Mouse (Mus musculus): ENCODE data around the gene Fam71f1. TPM values are rescaled to one million over a fixed set of nuclear protein-coding genes. Genes with fewer than 3 reads are reported as not detected.
A peak's percentile ranks its signal among the peaks of the same experiment; 100 is the strongest.

Gene Fam71f1
- polyA plus RNA-seq (2012; fragmentation: generic; extraction: Trizol): 0.47 TPM

GRCm38 (mm10) chr6:29318879-29319278 lies at the start of gene Fam71f1:
Gene Fam71f1 (plus strand): TSS chr6:29319140.
- no peaks in the 10 kb centered on the region for H3K27me3 ChIP-seq (ENCODE audit: control insufficient read depth, insufficient read depth, insufficient read length)
- peak within 1 kb of the TSS; percentile 3 for H3K4me3 ChIP-seq
- H3ac ChIP-seq (ENCODE audit: control insufficient read depth, insufficient read length): no peak within 1 kb of the TSS
- H3K4me2 ChIP-seq (ENCODE audit: low read depth): peak within 1 kb of the TSS; percentile 74
- no peaks in the 10 kb centered on the region for H3K79me2 ChIP-seq (ENCODE audit: control insufficient read depth, insufficient read depth)
- no peaks in the 10 kb centered on the region for H3K36me3 ChIP-seq (ENCODE audit: control insufficient read depth, insufficient read depth)
- peak; percentile 34 for TF ChIP-seq POLR2AphosphoS2 (IDR thresholded peaks at IDR 0.05; ENCODE audit: insufficient read length, low read depth)
- no peak for TF ChIP-seq USF1 (IDR thresholded peaks at IDR 0.05; ENCODE audit: low read depth)
- TF ChIP-seq MYOG (IDR thresholded peaks at IDR 0.05; ENCODE audit: control insufficient read depth in 1 of 3, insufficient read depth in 1 of 3, insufficient read length in 2 of 3, low read depth in 2 of 3): peak in 1 of 3 experiments; percentile 23
- peak; percentile 23 for TF ChIP-seq POLR2A (IDR thresholded peaks at IDR 0.05; ENCODE audit: insufficient read length, low read depth)

GRCm38 (mm10) chr6:29270961-29271360 lies 48.0 kb upstream of the Fam71f1 start:
- Histone ChIP-seq H3K79me2 (ENCODE audit: control insufficient read depth, insufficient read depth) (peaks cover 17% of the 10 kb centered on the region), H3K27me3 (ENCODE audit: control insufficient read depth, insufficient read depth, insufficient read length) (no peaks in the 10 kb centered on the region), H3ac (ENCODE audit: control insufficient read depth, insufficient read length) (no peak overlapping the region), H3K4me3 (peak overlapping the region; percentile 10), H3K36me3 (ENCODE audit: control insufficient read depth, insufficient read depth) (peaks cover 10% of the 10 kb centered on the region), H3K4me2 (ENCODE audit: low read depth) (peak overlapping the region; percentile 70)
- TF ChIP-seq SRF (IDR thresholded peaks at IDR 0.05; ENCODE audit: control insufficient read depth, insufficient read length, low read depth) (no peak), POLR2AphosphoS2 (IDR thresholded peaks at IDR 0.05; ENCODE audit: insufficient read length, low read depth) (no peak), TCF3 (IDR thresholded peaks at IDR 0.05; ENCODE audit: insufficient read length, low read depth) (no peak), POLR2A (IDR thresholded peaks at IDR 0.05; ENCODE audit: insufficient read length, low read depth) (no peak), MAX (IDR thresholded peaks at IDR 0.05; ENCODE audit: low read depth) (no peak), E2F4 (IDR thresholded peaks at IDR 0.05; ENCODE audit: insufficient read depth) (no peak), MYOD1 (IDR thresholded peaks at IDR 0.05; ENCODE audit: control insufficient read depth in 1 of 3, insufficient read length in 2 of 3, low read depth in 2 of 3) (no peak), REST (IDR thresholded peaks at IDR 0.05; ENCODE audit: insufficient read depth, insufficient read length) (no peak), MYOG (IDR thresholded peaks at IDR 0.05; ENCODE audit: control insufficient read depth in 1 of 3, insufficient read depth in 1 of 3, insufficient read length in 2 of 3, low read depth in 2 of 3) (no peak), TCF12 (IDR thresholded peaks at IDR 0.05; ENCODE audit: insufficient read depth, poor library complexity, severe bottlenecking) (no peak), USF1 (IDR thresholded peaks at IDR 0.05; ENCODE audit: low read depth) (no peak), CEBPB (IDR thresholded peaks at IDR 0.05; ENCODE audit: insufficient read depth, poor library complexity, severe bottlenecking) (no peak)

GRCm38 (mm10) chr6:29272312-29273072 lies 46.4 kb upstream of the Fam71f1 start, which contains the start of gene Hilpda:
Gene Hilpda (plus strand): TSS chr6:29272488.
- TF ChIP-seq USF1 (IDR thresholded peaks at IDR 0.05; ENCODE audit: low read depth): no peak
- no peak for TF ChIP-seq MAX (IDR thresholded peaks at IDR 0.05; ENCODE audit: low read depth)
- TF ChIP-seq SRF (IDR thresholded peaks at IDR 0.05; ENCODE audit: control insufficient read depth, insufficient read length, low read depth): peak; percentile 54
- TF ChIP-seq REST (IDR thresholded peaks at IDR 0.05; ENCODE audit: insufficient read depth, insufficient read length): peak; percentile 3
- peak; percentile 98 for TF ChIP-seq POLR2A (IDR thresholded peaks at IDR 0.05; ENCODE audit: insufficient read length, low read depth)
- peak in 1 of 3 experiments; percentile 45 for TF ChIP-seq MYOG (IDR thresholded peaks at IDR 0.05; ENCODE audit: control insufficient read depth in 1 of 3, insufficient read depth in 1 of 3, insufficient read length in 2 of 3, low read depth in 2 of 3)
- TF ChIP-seq TCF3 (IDR thresholded peaks at IDR 0.05; ENCODE audit: insufficient read length, low read depth): peak; percentile 4
- peak; percentile 96 for TF ChIP-seq POLR2AphosphoS2 (IDR thresholded peaks at IDR 0.05; ENCODE audit: insufficient read length, low read depth)
- peaks cover 10% of the 10 kb centered on the region for H3K36me3 ChIP-seq (ENCODE audit: control insufficient read depth, insufficient read depth)
- H3K27me3 ChIP-seq (ENCODE audit: control insufficient read depth, insufficient read depth, insufficient read length): no peaks in the 10 kb centered on the region
- peaks cover 17% of the 10 kb centered on the region for H3K79me2 ChIP-seq (ENCODE audit: control insufficient read depth, insufficient read depth)
- peak within 1 kb of the TSS; percentile 39 for H3ac ChIP-seq (ENCODE audit: control insufficient read depth, insufficient read length)
- H3K4me3 ChIP-seq: peak within 1 kb of the TSS; percentile 71
- peak within 1 kb of the TSS; percentile 90 for H3K4me2 ChIP-seq (ENCODE audit: low read depth)

GRCm38 (mm10) chr6:29276746-29277145 lies 42.2 kb upstream of the Fam71f1 start:
- peaks cover 17% of the 10 kb centered on the region for H3K79me2 ChIP-seq (ENCODE audit: control insufficient read depth, insufficient read depth)
- TF ChIP-seq POLR2AphosphoS2 (IDR thresholded peaks at IDR 0.05; ENCODE audit: insufficient read length, low read depth) (no peak), MYOD1 (IDR thresholded peaks at IDR 0.05; ENCODE audit: control insufficient read depth in 1 of 3, insufficient read length in 2 of 3, low read depth in 2 of 3) (no peak), TCF12 (IDR thresholded peaks at IDR 0.05; ENCODE audit: insufficient read depth, poor library complexity, severe bottlenecking) (no peak), SRF (IDR thresholded peaks at IDR 0.05; ENCODE audit: control insufficient read depth, insufficient read length, low read depth) (no peak), REST (IDR thresholded peaks at IDR 0.05; ENCODE audit: insufficient read depth, insufficient read length) (no peak), MAX (IDR thresholded peaks at IDR 0.05; ENCODE audit: low read depth) (no peak), MYOG (IDR thresholded peaks at IDR 0.05; ENCODE audit: control insufficient read depth in 1 of 3, insufficient read depth in 1 of 3, insufficient read length in 2 of 3, low read depth in 2 of 3) (no peak), POLR2A (IDR thresholded peaks at IDR 0.05; ENCODE audit: insufficient read length, low read depth) (no peak)
- H3K36me3 ChIP-seq (ENCODE audit: control insufficient read depth, insufficient read depth): peaks cover 10% of the 10 kb centered on the region
- H3ac ChIP-seq (ENCODE audit: control insufficient read depth, insufficient read length): no peak overlapping the region
- no peak overlapping the region for H3K4me2 ChIP-seq (ENCODE audit: low read depth)
- no peak overlapping the region for H3K4me3 ChIP-seq
- H3K27me3 ChIP-seq (ENCODE audit: control insufficient read depth, insufficient read depth, insufficient read length): no peaks in the 10 kb centered on the region
